In genomic region chr11:76666002-76666649, GRCm38 (mm10) we compare ENCODE assay signal across 8 mouse cellular contexts. TPM values are rescaled to one million over a fixed set of nuclear protein-coding genes. Genes with fewer than 3 reads are reported as not detected.
DNase-seq lines count a peak whose midpoint lies in the region; ATAC-seq lines count a peak whose summit lies in the region.

No protein-coding gene starts in this region.

- peak; percentile 13 for DNase-seq in adrenal gland, postnatal 25 days
- no peak for DNase-seq in adrenal gland, adult 2 months
- DNase-seq in retina, postnatal 1 day, result peak; percentile 37
- DNase-seq in retina, embryonic 14.5 days (ENCODE audit: low spot score), result no peak

- H3K9ac ChIP-seq in kidney, embryonic 15.5 days, result peak overlapping the region; percentile 27; the same call in 1 of the 2 replicates
- peak overlapping the region; percentile 39 for H3K9ac ChIP-seq in neural tube, embryonic 15.5 days (replicated peaks)

- H3K9me3 ChIP-seq in kidney, embryonic 15.5 days (replicated peaks), result no peaks in the 10 kb centered on the region
- no peaks in the 10 kb centered on the region for H3K9me3 ChIP-seq in neural tube, embryonic 15.5 days (replicated peaks)

- H3K4me2 ChIP-seq in kidney, embryonic 15.5 days, result peak overlapping the region; percentile 67
- H3K4me2 ChIP-seq in neural tube, embryonic 15.5 days, result peak overlapping the region; percentile 75

- no peak overlapping the region for H3K27ac ChIP-seq in kidney, embryonic 15.5 days
- peak overlapping the region; percentile 1; the same call in 1 of the 2 replicates for H3K27ac ChIP-seq in neural tube, embryonic 15.5 days (replicated peaks)

- H3K4me1 ChIP-seq in kidney, embryonic 15.5 days, result peaks cover 16% of the 10 kb centered on the region
- peaks cover 12% of the 10 kb centered on the region for H3K4me1 ChIP-seq in neural tube, embryonic 15.5 days

- no peaks in the 10 kb centered on the region for H3K36me3 ChIP-seq in kidney, embryonic 15.5 days
- no peaks in the 10 kb centered on the region for H3K36me3 ChIP-seq in neural tube, embryonic 15.5 days

- WGBS in kidney, embryonic 15.5 days, result 9% methylated on average over 35 of the region's 35 CpGs
- 7% methylated on average over 35 of the region's 35 CpGs for WGBS in neural tube, embryonic 15.5 days

- H3K27me3 ChIP-seq in kidney, embryonic 15.5 days, result peaks cover 74% of the 10 kb centered on the region
- H3K27me3 ChIP-seq in neural tube, embryonic 15.5 days (replicated peaks), result peaks cover 35% of the 10 kb centered on the region

- H3K4me3 ChIP-seq in kidney, embryonic 15.5 days (replicated peaks), result peak overlapping the region; percentile 37
- peak overlapping the region; percentile 40 for H3K4me3 ChIP-seq in neural tube, embryonic 15.5 days (replicated peaks)

- ATAC-seq in kidney, embryonic 15.5 days (replicated peaks; ENCODE audit: low FRiP score), result no peak
- ATAC-seq in neural tube, embryonic 15.5 days (ENCODE audit: low FRiP score), result peak; percentile 65
- ATAC-seq in activated CD4-positive, CD25-positive, alpha-beta regulatory T cell, adult 4 months, result no peak
- no peak for ATAC-seq in megakaryocyte progenitor cell, adult 5-6 weeks (replicated peaks; ENCODE audit: poor library complexity)

RNA-seq across cellular contexts. Expression of gene Bhlha9, which starts 6.1 kb away (rescaled TPM):
- not detected in 2 replicates for total RNA-seq in adrenal gland, postnatal 25 days (2021)
- not detected for total RNA-seq in adrenal gland, adult 2 months (2021)
- 0.21 TPM in 1 of 2 replicates, not detected in the other for polyA plus RNA-seq in adrenal gland, adult 2 months (2012; rRNA removed)
- polyA plus RNA-seq in kidney, embryonic 15.5 days (2015; fragmentation: Nextera tagmentation; extraction: Ambion mirVana), result 0.30 and 0.54 TPM in 2 replicates
- polyA plus RNA-seq in neural tube, embryonic 15.5 days (2015; fragmentation: Nextera tagmentation; extraction: Ambion mirVana), result 1.7 and 1.9 TPM in 2 replicates
- polyA plus RNA-seq in activated CD4-positive, CD25-positive, alpha-beta regulatory T cell, adult 4 months (2017; shearing (Covaris generic)), result not detected
- not detected in 2 replicates for total RNA-seq in megakaryocyte progenitor cell, adult 5-6 weeks (2015)
- not detected in 2 replicates for total RNA-seq in megakaryocyte progenitor cell, adult 5-6 weeks (2017)

RNA-seq across cellular contexts. Expression of gene Trarg1, which starts 13.5 kb away (rescaled TPM):
- total RNA-seq in adrenal gland, postnatal 25 days (2021), result 27.4 and 30.2 TPM in 2 replicates
- total RNA-seq in adrenal gland, adult 2 months (2021), result 10 to 100 TPM; 30.0 to 67.3 TPM
- polyA plus RNA-seq in adrenal gland, adult 2 months (2012; rRNA removed), result 15.9 and 18.5 TPM in 2 replicates
- polyA plus RNA-seq in kidney, embryonic 15.5 days (2015; fragmentation: Nextera tagmentation; extraction: Ambion mirVana), result 1.2 and 2.1 TPM in 2 replicates
- polyA plus RNA-seq in neural tube, embryonic 15.5 days (2015; fragmentation: Nextera tagmentation; extraction: Ambion mirVana), result 5.5 and 7.7 TPM in 2 replicates
- polyA plus RNA-seq in activated CD4-positive, CD25-positive, alpha-beta regulatory T cell, adult 4 months (2017; shearing (Covaris generic)), result under 1 TPM in 1 of 2 experiments, not detected in 1; 0.56 TPM
- total RNA-seq in megakaryocyte progenitor cell, adult 5-6 weeks (2015), result not detected in 2 replicates
- total RNA-seq in megakaryocyte progenitor cell, adult 5-6 weeks (2017), result not detected in 2 replicates

RNA-seq across cellular contexts. Expression of gene Abr, which starts 44.0 kb away (rescaled TPM):
- 53.7 and 55.3 TPM in 2 replicates for total RNA-seq in adrenal gland, postnatal 25 days (2021)
- total RNA-seq in adrenal gland, adult 2 months (2021), result 10 to 100 TPM; 46.2 to 76.2 TPM
- polyA plus RNA-seq in adrenal gland, adult 2 months (2012; rRNA removed), result 47.7 and 49.6 TPM in 2 replicates
- 44.2 and 48.3 TPM in 2 replicates for polyA plus RNA-seq in kidney, embryonic 15.5 days (2015; fragmentation: Nextera tagmentation; extraction: Ambion mirVana)
- polyA plus RNA-seq in neural tube, embryonic 15.5 days (2015; fragmentation: Nextera tagmentation; extraction: Ambion mirVana), result 73.5 and 88.3 TPM in 2 replicates
- 10 to 100 TPM; 14.4 to 14.8 TPM for polyA plus RNA-seq in activated CD4-positive, CD25-positive, alpha-beta regulatory T cell, adult 4 months (2017; shearing (Covaris generic))
- 25.2 and 32.5 TPM in 2 replicates for total RNA-seq in megakaryocyte progenitor cell, adult 5-6 weeks (2015)
- total RNA-seq in megakaryocyte progenitor cell, adult 5-6 weeks (2017), result 45.9 and 49.7 TPM in 2 replicates

Comparison
In these comparisons a context has a peak if more than half of its experiments do, and no peak if none do; other contexts are left out.
1. DNase-seq: peak in adrenal gland, postnatal 25 days (single experiment) and retina, postnatal 1 day (single experiment); none in adrenal gland, adult 2 months (single experiment) and retina, embryonic 14.5 days (single experiment).